Mouse (Mus musculus) testis, adult 2 months (tissue): ENCODE measurements at regions not wholly inside any gene's neighbourhood (a gene's known extent, or its start where the extent isn't known, plus 50 kb on each side); places are given as distances from the start of the nearest gene placed in this dataset.

Experiments used
- CTCF ChIP-seq: fragments of 200-500 bp; IDR thresholded peaks from 2 replicates; pipeline ENCODE4 v1.5.1; 2012; ENCODE audit warnings: low read depth, mild to moderate bottlenecking, inconsistent platforms, low read length, moderate library complexity; ENCODE audit not compliant: control insufficient read depth, insufficient read depth, insufficient replicate concordance
- POLR2A ChIP-seq: fragments of 200-500 bp; IDR thresholded peaks from 2 replicates; pipeline ENCODE4 v1.6.1; 2012; ENCODE audit warnings: low read depth, mild to moderate bottlenecking, inconsistent platforms, low read length, moderate library complexity; ENCODE audit not compliant: control insufficient read depth

GRCm38 (mm10) chr3:38754632-38755123, 132.1 kb upstream of the Fat4 start:
- TF ChIP-seq POLR2A, result no peak
- TF ChIP-seq CTCF, result no peak
